Comparison of ENCODE assay signal across 27 mouse cellular contexts in genomic region chr2:49728896-49729610, GRCm38 (mm10). TPM values are rescaled to one million over a fixed set of nuclear protein-coding genes. Genes with fewer than 3 reads are reported as not detected.
DNase-seq lines count a peak whose midpoint lies in the region; ATAC-seq and TF ChIP-seq lines count a peak whose summit lies in the region.
"Had no signal": no experiment of that assay in that cellular context is flagged by ENCODE, and none has a peak within 500 bp of the region (broad histone marks: within the 10 kb centered on the region; RNA-seq: fewer than 3 reads in every experiment).

No protein-coding gene starts in this region.

- TF ChIP-seq CTCF in liver, postnatal 0 days (IDR thresholded peaks at IDR 0.05; ENCODE audit: low read depth): no peak

- H3K27ac ChIP-seq in liver, embryonic 13.5 days: no peak overlapping the region
- no peak overlapping the region for H3K27ac ChIP-seq in liver, embryonic 11.5 days (ENCODE audit: low read depth, low read length)
- H3K27ac ChIP-seq in embryonic facial prominence, embryonic 10.5 days (replicated peaks): peak overlapping the region; percentile 10; the same call in 1 of the 2 replicates
- H3K27ac ChIP-seq in liver, postnatal 0 days (ENCODE audit: low read depth): no peak overlapping the region
- H3K27ac ChIP-seq: embryonic facial prominence, embryonic 12.5 days; heart, embryonic 10.5 days; hindbrain, embryonic 13.5 days; midbrain, embryonic 13.5 days; neural tube, embryonic 13.5 days had no signal

- H3K9ac ChIP-seq in liver, embryonic 13.5 days: no peak overlapping the region
- no peak overlapping the region for H3K9ac ChIP-seq in liver, embryonic 11.5 days (ENCODE audit: low read depth, low read length)
- no peak overlapping the region for H3K9ac ChIP-seq in liver, postnatal 0 days (replicated peaks)
- H3K9ac ChIP-seq: embryonic facial prominence, embryonic 12.5 days; hindbrain, embryonic 13.5 days; midbrain, embryonic 13.5 days; neural tube, embryonic 13.5 days had no signal

- peak overlapping the region; percentile 62 for H3K4me2 ChIP-seq in liver, embryonic 13.5 days
- H3K4me2 ChIP-seq in liver, embryonic 11.5 days: no peak overlapping the region; the same call in 1 of the 2 replicates
- peak overlapping the region; percentile 56; the same call in 1 of the 2 replicates for H3K4me2 ChIP-seq in liver, postnatal 0 days (ENCODE audit: low read depth, low read length)
- H3K4me2 ChIP-seq: embryonic facial prominence, embryonic 12.5 days; hindbrain, embryonic 13.5 days; midbrain, embryonic 13.5 days; neural tube, embryonic 13.5 days had no signal

- no peaks in the 10 kb centered on the region for H3K27me3 ChIP-seq in liver, embryonic 13.5 days
- no peaks in the 10 kb centered on the region for H3K27me3 ChIP-seq in liver, embryonic 11.5 days (replicated peaks; ENCODE audit: control insufficient read depth, insufficient read depth, low read length)
- H3K27me3 ChIP-seq in embryonic facial prominence, embryonic 10.5 days (replicated peaks; ENCODE audit: low read depth, poor library complexity, severe bottlenecking): no peaks in the 10 kb centered on the region
- H3K27me3 ChIP-seq in liver, postnatal 0 days (ENCODE audit: insufficient read depth, low read length): no peaks in the 10 kb centered on the region
- H3K27me3 ChIP-seq: embryonic facial prominence, embryonic 12.5 days; hindbrain, embryonic 13.5 days; midbrain, embryonic 13.5 days; neural tube, embryonic 13.5 days had no signal

- peaks cover 37% of the 10 kb centered on the region for H3K4me1 ChIP-seq in liver, embryonic 13.5 days (replicated peaks)
- peaks cover 15% of the 10 kb centered on the region for H3K4me1 ChIP-seq in liver, embryonic 11.5 days (replicated peaks; ENCODE audit: control insufficient read depth, insufficient read depth, low read length)
- peaks cover 68% of the 10 kb centered on the region for H3K4me1 ChIP-seq in embryonic facial prominence, embryonic 10.5 days
- no peaks in the 10 kb centered on the region; the same call in 1 of the 2 replicates for H3K4me1 ChIP-seq in liver, postnatal 0 days (ENCODE audit: insufficient read depth)

- WGBS in liver, embryonic 13.5 days (ENCODE audit: insufficient replicate concordance): 69% methylated on average over 10 of the region's 10 CpGs
- WGBS in liver, embryonic 11.5 days: 85% methylated on average over 10 of the region's 10 CpGs
- 91% methylated on average over 10 of the region's 10 CpGs for WGBS in embryonic facial prominence, embryonic 10.5 days
- WGBS in liver, postnatal 0 days (ENCODE audit: insufficient replicate concordance): 66% methylated on average over 10 of the region's 10 CpGs

- no peak for DNase-seq in liver, embryonic 13.5 days
- DNase-seq in liver, embryonic 11.5 days (ENCODE audit: low spot score): no peak
- peak; percentile 32 for DNase-seq in thymus, postnatal 4 days
- no peak for DNase-seq in thymus, postnatal 10 days (ENCODE audit: low spot score in 2 of 2)
- no peak for DNase-seq in embryonic facial prominence, embryonic 10.5 days (ENCODE audit: low spot score)
- DNase-seq in liver, postnatal 0 days: no peak
- DNase-seq in right cerebral cortex, postnatal 10 days (ENCODE audit: low spot score in 2 of 2): no peak
- DNase-seq in adrenal gland, postnatal 25 days: no peak
- DNase-seq: adrenal gland, postnatal 36 days; B cell, adult 2 months; cerebellum, adult 8-10 months; cerebellum, postnatal 25 days; gastrocnemius, postnatal 25 days; heart, adult 11 months; heart, postnatal 4 days; kidney, adult 9 months; kidney, postnatal 10 days; lung, postnatal 36 days had no signal

- ATAC-seq in liver, embryonic 13.5 days (ENCODE audit: low read depth): no peak
- ATAC-seq in liver, embryonic 11.5 days (replicated peaks; ENCODE audit: low FRiP score): no peak
- ATAC-seq in liver, postnatal 0 days: no peak
- ATAC-seq: intestine, postnatal 0 days; midbrain, embryonic 13.5 days had no signal

- H3K9me3 ChIP-seq in liver, embryonic 13.5 days (replicated peaks): no peaks in the 10 kb centered on the region
- no peaks in the 10 kb centered on the region for H3K9me3 ChIP-seq in liver, embryonic 11.5 days (ENCODE audit: control insufficient read depth, low read length)
- no peaks in the 10 kb centered on the region for H3K9me3 ChIP-seq in embryonic facial prominence, embryonic 10.5 days
- no peaks in the 10 kb centered on the region for H3K9me3 ChIP-seq in liver, postnatal 0 days (ENCODE audit: low read length)
- H3K9me3 ChIP-seq: embryonic facial prominence, embryonic 12.5 days; heart, embryonic 10.5 days; hindbrain, embryonic 13.5 days; midbrain, embryonic 13.5 days; neural tube, embryonic 13.5 days had no signal

- no peaks in the 10 kb centered on the region for H3K36me3 ChIP-seq in liver, embryonic 13.5 days
- no peaks in the 10 kb centered on the region for H3K36me3 ChIP-seq in liver, embryonic 11.5 days (ENCODE audit: control insufficient read depth, insufficient read depth, low read length)
- H3K36me3 ChIP-seq in embryonic facial prominence, embryonic 10.5 days (replicated peaks): peaks cover 63% of the 10 kb centered on the region
- no peaks in the 10 kb centered on the region for H3K36me3 ChIP-seq in liver, postnatal 0 days (replicated peaks; ENCODE audit: insufficient read depth, low read length)
- H3K36me3 ChIP-seq: heart, embryonic 10.5 days had no signal

- no peak for TF ChIP-seq EP300 in liver, postnatal 0 days (IDR thresholded peaks at IDR 0.05; ENCODE audit: low read depth)

- H3K4me3 ChIP-seq in liver, embryonic 13.5 days (replicated peaks): no peak overlapping the region
- H3K4me3 ChIP-seq in liver, embryonic 11.5 days (ENCODE audit: low read depth, low read length): no peak overlapping the region
- H3K4me3 ChIP-seq in embryonic facial prominence, embryonic 10.5 days: no peak overlapping the region
- no peak overlapping the region for H3K4me3 ChIP-seq in liver, postnatal 0 days (ENCODE audit: low read depth, low read length)
- H3K4me3 ChIP-seq: embryonic facial prominence, embryonic 12.5 days; heart, embryonic 10.5 days; hindbrain, embryonic 13.5 days; midbrain, embryonic 13.5 days; neural tube, embryonic 13.5 days had no signal

RNA-seq across cellular contexts. Expression of gene Lypd6b, which starts 58.4 kb away (rescaled TPM):
- polyA plus RNA-seq in liver, embryonic 13.5 days (2015; fragmentation: Nextera tagmentation; extraction: Ambion mirVana): 0.05 TPM in 1 of 2 replicates, not detected in the other
- 0.47 and 0.48 TPM in 2 replicates for polyA plus RNA-seq in liver, embryonic 11.5 days (2014; fragmentation: Nextera tagmentation; extraction: Ambion mirVana)
- polyA plus RNA-seq in embryonic facial prominence, embryonic 10.5 days (2016; fragmentation: Nextera tagmentation; extraction: Ambion mirVana): 2.9 and 3.9 TPM in 2 replicates
- not detected in 2 replicates for polyA plus RNA-seq in liver, postnatal 0 days (2015; fragmentation: Nextera tagmentation; extraction: Ambion mirVana)
- 1.2 and 1.9 TPM in 2 replicates for total RNA-seq in adrenal gland, postnatal 25 days (2021)
- total RNA-seq: gastrocnemius, adult 18-20 months; gastrocnemius, postnatal 25 days; liver, adult 2 months; megakaryocyte-erythroid progenitor cell, adult 5-6 weeks had no signal
- polyA plus RNA-seq: liver, adult 2 months had no signal
